Mouse (Mus musculus) forebrain, postnatal 0 days (tissue): ENCODE measurements around the gene Gnb3. TPM values are rescaled to one million over a fixed set of nuclear protein-coding genes. Genes with fewer than 3 reads are reported as not detected.
A peak's percentile ranks its signal among the peaks of the same experiment; 100 is the strongest.

Source experiments
- ATAC-seq: fragments of 200-750 bp; cut with Nextera tagmentation; 2 replicates; pipeline ENCODE4 v1.8.0; 2017; ENCODE audit warnings: mild to moderate bottlenecking, moderate library complexity
- DNase-seq: peaks from one replicate; pipeline ENCODE4 v3.0.0-alpha.2; 2015
- H3K27ac ChIP-seq: fragments of 300-500 bp; sonication (generic); 2 replicates; pipeline ENCODE4 v1.5.1; 2014; ENCODE audit warnings: low read depth, mild to moderate bottlenecking, antibody characterized with exemption, low read length, moderate library complexity, mixed read lengths
- H3K27me3 ChIP-seq: fragments of 300-500 bp; sonication (generic); 2 replicates; pipeline ENCODE4 v1.6.1; 2014; ENCODE audit warnings: mild to moderate bottlenecking, low read length, mixed read lengths; ENCODE audit not compliant: insufficient read depth
- H3K36me3 ChIP-seq: fragments of 300-500 bp; sonication (generic); 2 replicates; pipeline ENCODE4 v1.6.1; 2014; ENCODE audit warnings: mild to moderate bottlenecking, moderate library complexity; ENCODE audit not compliant: insufficient read depth
- H3K4me1 ChIP-seq: fragments of 300-500 bp; sonication (generic); 2 replicates; pipeline ENCODE4 v1.6.1; 2014; ENCODE audit warnings: antibody characterized with exemption; ENCODE audit not compliant: insufficient read depth
- H3K4me2 ChIP-seq: fragments of 300-500 bp; sonication (generic); 2 replicates; pipeline ENCODE4 v1.6.1; 2014; ENCODE audit warnings: low read depth, mild to moderate bottlenecking, moderate library complexity
- H3K4me3 ChIP-seq: fragments of 300-500 bp; sonication (generic); 2 replicates; pipeline ENCODE4 v1.5.1; 2014; ENCODE audit warnings: low read depth, low read length, mixed read lengths
- H3K9ac ChIP-seq: fragments of 300-500 bp; sonication (generic); 2 replicates; pipeline ENCODE4 v1.6.1; 2014; ENCODE audit warnings: mild to moderate bottlenecking
- H3K9me3 ChIP-seq: fragments of 300-500 bp; sonication (generic); 2 replicates; pipeline ENCODE4 v1.6.1; 2016; ENCODE audit warnings: low read length
- CTCF ChIP-seq: sonication (generic); IDR thresholded peaks from 2 replicates; pipeline ENCODE4 v1.5.1; 2016; ENCODE audit warnings: antibody characterized with exemption, control low read depth, low read depth
- WGBS: fragments of 180-500 bp; shearing (Covaris S2); extraction: QIAGEN DNeasy Blood & Tissue Kit; methylation state at CpG from one replicate; pipeline ENCODE4 v1.1.7; 2014; 5-methylcytosine and 5-hydroxymethylcytosine counted together
- polyA plus RNA-seq: library from polyadenylated mRNA; unstranded; fragments of >200 nt; fragmentation: Nextera tagmentation; extraction: Ambion mirVana; gene quantifications from 2 replicates; pipeline ENCODE4 v1.2.1, GENCODE M21; 2015
- total RNA-seq: library from RNA; depleted of rRNA; stranded (reverse); fragments of >200 nt; gene quantifications from 2 replicates; pipeline ENCODE4 v1.2.3, GENCODE M21; 2014

The Gnb3 gene
- total and polyA plus RNA-seq, 2 experiments from 2014 or later: 0.61 to 0.90 TPM

DNA sequence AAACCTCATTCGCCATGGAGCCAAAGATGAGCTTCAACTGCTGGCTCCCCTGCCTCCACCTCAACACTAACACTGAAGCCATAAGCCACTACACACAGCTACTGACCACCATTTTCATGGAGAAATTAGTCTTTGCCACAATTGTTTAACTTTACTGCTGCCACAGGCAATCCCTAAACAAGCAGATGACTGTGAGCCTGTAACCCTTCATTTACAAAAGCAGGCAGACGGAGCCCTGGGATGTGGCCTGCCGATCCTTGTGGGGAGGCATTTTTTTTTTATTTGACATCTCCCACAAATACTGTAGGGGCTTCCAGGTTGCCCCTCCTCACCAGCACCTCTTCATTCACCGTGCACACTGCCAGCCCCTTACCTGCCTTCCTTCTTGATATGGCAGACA lies 23.5 kb downstream of the Gnb3 start:
- peaks cover 68% of the 10 kb centered on the region for H3K36me3 ChIP-seq
- no peak for TF ChIP-seq CTCF
- 86% methylated on average over 4 of the region's 4 CpGs for WGBS

DNA sequence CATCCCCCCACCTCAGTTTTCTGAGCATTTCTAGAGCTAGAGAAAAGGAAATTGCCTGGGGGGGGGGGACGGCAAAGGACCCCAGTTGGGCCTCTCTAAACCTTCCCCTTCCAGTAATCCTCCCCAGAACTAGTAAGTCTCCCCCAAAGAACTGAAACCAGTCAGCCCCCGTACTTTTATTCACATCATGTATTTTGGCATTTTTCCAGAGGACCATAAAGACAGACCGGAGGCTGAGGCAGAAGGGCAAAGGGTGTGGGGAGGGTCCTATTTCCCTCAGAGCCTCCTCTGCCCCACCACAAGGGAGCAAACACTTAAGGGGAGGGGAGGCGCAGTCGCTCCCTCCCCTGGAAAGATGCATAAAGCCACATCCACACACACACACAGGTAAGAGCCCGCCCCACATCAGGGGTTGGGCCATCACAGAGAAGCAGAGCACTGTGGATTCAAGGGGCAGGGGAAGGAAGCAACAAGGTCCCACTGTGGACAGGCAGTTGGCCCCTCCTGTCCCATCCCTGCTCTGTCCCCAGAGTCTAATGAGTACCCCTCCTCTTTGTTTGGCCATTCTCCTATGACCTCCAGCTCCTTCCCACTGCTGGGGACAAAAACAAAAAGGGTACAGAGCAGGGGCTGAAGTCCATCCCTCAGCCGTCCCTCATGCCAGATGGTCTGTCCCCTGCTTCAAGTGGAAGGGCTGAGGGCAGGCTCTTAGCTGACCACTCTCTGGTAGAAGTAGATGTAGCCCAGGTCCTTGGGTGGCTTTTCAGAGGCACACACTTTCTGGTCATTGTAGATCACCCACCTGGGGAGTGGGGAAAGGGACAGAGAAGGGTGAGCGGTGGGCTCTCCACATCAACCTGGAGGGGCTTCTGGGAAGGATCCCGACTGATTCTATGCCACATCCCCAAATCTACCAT lies 25.0 kb downstream of the Gnb3 start:
- 60% methylated on average over 9 of the region's 9 CpGs for WGBS
- Histone ChIP-seq H3K4me3 (no peak overlapping the region), H3K9me3 (no peaks in the 10 kb centered on the region), H3K27ac (no peak overlapping the region), H3K9ac (no peak overlapping the region), H3K4me2 (no peak overlapping the region), H3K36me3 (peaks cover 59% of the 10 kb centered on the region), H3K27me3 (no peaks in the 10 kb centered on the region), H3K4me1 (peaks cover 17% of the 10 kb centered on the region)
- TF ChIP-seq CTCF: no peak
- DNase-seq (no peak), ATAC-seq (no peak)

More for the DNA sequence above, 23.5 kb downstream of the Gnb3 start:
- Histone ChIP-seq H3K9me3 (no peaks in the 10 kb centered on the region), H3K4me3 (no peak overlapping the region), H3K27me3 (no peaks in the 10 kb centered on the region), H3K4me2 (no peak overlapping the region), H3K27ac (no peak overlapping the region), H3K4me1 (peaks cover 17% of the 10 kb centered on the region), H3K9ac (no peak overlapping the region)
- DNase-seq (no peak), ATAC-seq (no peak)

DNA sequence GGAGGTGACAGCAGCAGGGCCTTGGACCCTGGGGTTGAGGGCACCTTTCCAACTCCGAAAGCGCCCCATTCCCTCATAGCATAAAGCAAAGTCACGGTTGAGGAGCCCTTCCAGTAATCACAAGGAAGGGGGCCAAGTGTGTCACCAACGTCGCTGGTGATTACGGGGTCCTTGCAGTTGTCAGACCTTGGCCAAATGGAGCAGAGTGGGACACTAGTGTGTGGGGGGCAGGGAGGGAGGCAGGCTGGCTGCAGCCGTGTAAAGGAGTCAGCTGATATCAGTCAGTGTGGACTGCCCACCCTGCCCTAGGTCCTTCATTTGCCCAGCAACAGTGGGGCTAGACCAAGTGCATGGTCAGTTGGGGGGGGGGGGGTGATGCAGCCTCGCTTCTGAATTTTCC lies 25.6 kb downstream of the Gnb3 start:
- H3K27me3 ChIP-seq: no peaks in the 10 kb centered on the region
- no peak for TF ChIP-seq CTCF
- H3K27ac ChIP-seq: peak overlapping the region; percentile 79; the same call in 1 of the 2 replicates
- peaks cover 53% of the 10 kb centered on the region for H3K36me3 ChIP-seq
- peak overlapping the region; percentile 57 for H3K4me3 ChIP-seq
- 39% methylated on average over 8 of the region's 8 CpGs for WGBS
- no peaks in the 10 kb centered on the region for H3K9me3 ChIP-seq
- H3K4me1 ChIP-seq: peaks cover 20% of the 10 kb centered on the region
- H3K4me2 ChIP-seq: peak overlapping the region; percentile 90
- H3K9ac ChIP-seq: peak overlapping the region; percentile 73; the same call in 1 of the 2 replicates
- peak; percentile 34 for ATAC-seq
- no peak for DNase-seq

DNA sequence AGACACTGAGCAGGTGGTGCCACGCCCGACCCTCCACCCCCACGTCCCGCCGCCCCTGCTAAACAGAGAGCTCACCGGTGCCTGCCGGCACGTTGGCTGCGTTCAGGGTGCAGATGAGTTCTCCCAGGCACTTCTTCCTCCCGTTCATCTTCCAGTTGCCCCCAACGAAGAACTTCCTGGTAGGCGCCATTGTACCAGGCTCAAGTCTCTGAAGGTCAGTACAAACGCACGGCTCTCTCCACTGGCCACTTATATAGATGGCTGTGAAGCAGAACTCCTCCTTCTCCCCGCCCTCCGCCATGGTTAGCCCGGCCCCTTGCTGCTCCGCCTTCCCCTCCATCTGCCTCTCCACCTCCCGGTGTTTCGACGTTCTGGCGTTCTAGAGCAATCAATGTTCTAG lies 26.1 kb downstream of the Gnb3 start, which contains the start of gene Tpi1:
Gene Tpi1, minus strand, starts transcription at position 364 of the 400 bp plus-strand sequence.
- DNase-seq (peak; percentile 87), ATAC-seq (peak; percentile 88)
- Histone ChIP-seq H3K27ac (peak within 1 kb of the TSS; percentile 79), H3K9me3 (no peaks in the 10 kb centered on the region), H3K9ac (peak within 1 kb of the TSS; percentile 73), H3K4me1 (peaks cover 24% of the 10 kb centered on the region), H3K4me2 (peak within 1 kb of the TSS; percentile 90), H3K27me3 (no peaks in the 10 kb centered on the region), H3K4me3 (peak within 1 kb of the TSS; percentile 57), H3K36me3 (peaks cover 47% of the 10 kb centered on the region)
- no peak for TF ChIP-seq CTCF
- 2% methylated on average over 22 of the region's 22 CpGs for WGBS

DNA sequence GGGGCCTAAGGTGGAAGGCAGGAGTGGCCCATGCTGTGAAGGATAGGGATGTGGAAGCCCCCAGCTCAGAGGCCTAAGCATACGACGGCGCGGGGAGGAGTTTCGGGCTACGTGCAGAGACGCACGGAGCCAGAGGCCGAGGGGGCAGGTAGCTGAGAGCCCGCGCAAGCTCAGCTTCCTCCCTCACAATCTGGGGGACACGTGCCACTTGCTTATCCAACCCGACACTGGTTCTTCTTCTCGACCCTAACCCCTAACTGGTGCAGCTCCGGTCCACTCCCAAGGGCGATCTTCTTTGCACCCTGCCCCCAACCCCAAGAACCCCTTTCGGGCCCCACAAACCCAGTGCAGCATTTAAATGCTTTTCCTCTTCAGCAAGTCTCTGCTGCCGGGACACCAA lies 26.6 kb downstream of the Gnb3 start:
- Histone ChIP-seq H3K4me1 (peaks cover 27% of the 10 kb centered on the region), H3K9me3 (no peaks in the 10 kb centered on the region), H3K4me3 (peak overlapping the region; percentile 57), H3K36me3 (peaks cover 44% of the 10 kb centered on the region), H3K27me3 (no peaks in the 10 kb centered on the region), H3K4me2 (peak overlapping the region; percentile 90), H3K27ac (peak overlapping the region; percentile 79), H3K9ac (peak overlapping the region; percentile 73)
- ATAC-seq (peak; percentile 76), DNase-seq (peak; percentile 77)
- TF ChIP-seq CTCF: no peak
- WGBS: 0% methylated on average over 18 of the region's 18 CpGs

DNA sequence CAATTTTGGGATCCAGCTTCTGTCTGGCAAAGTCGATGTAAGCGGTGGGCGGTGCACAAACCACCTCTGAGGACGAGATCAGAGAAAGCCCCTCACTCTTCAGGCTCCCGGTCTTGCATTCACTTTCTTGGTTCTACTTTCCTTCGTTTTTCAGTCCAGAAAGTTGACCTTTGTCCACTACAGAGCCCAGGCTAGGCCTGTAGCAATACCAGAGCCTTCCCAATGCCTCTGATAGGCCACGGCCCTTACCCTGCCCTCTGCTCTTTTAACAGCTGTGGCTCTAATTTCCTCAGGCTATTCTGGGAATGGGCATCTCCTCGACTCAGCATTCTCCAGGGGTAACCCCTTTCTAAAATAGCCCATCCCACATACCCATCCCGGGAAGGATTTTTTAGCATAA lies 27.2 kb downstream of the Gnb3 start:
- H3K9ac ChIP-seq: peak overlapping the region; percentile 73
- H3K36me3 ChIP-seq: peaks cover 38% of the 10 kb centered on the region
- peaks cover 27% of the 10 kb centered on the region for H3K4me1 ChIP-seq
- no peaks in the 10 kb centered on the region for H3K9me3 ChIP-seq
- H3K27ac ChIP-seq: no peak overlapping the region
- peak overlapping the region; percentile 90 for H3K4me2 ChIP-seq
- ATAC-seq (no peak), DNase-seq (no peak)
- 12% methylated on average over 9 of the region's 9 CpGs for WGBS
- peak overlapping the region; percentile 57 for H3K4me3 ChIP-seq
- no peak for TF ChIP-seq CTCF
- no peaks in the 10 kb centered on the region for H3K27me3 ChIP-seq
